Mouse (Mus musculus): ENCODE data around the gene Sgip1.

- TF ChIP-seq CTCF (IDR thresholded peaks at IDR 0.05; ENCODE audit: borderline replicate concordance, insufficient read depth, low read depth, low read length) (no peak), POLR2A (IDR thresholded peaks at IDR 0.05; ENCODE audit: borderline replicate concordance, insufficient read depth, low read length) (no peak)
These were observed 188.4 kb downstream of the Sgip1 start for GRCm38 (mm10) chr4:102929491-102929890.
